Mouse (Mus musculus): ENCODE measurements at regions not wholly inside any gene's neighbourhood (a gene's known extent, or its start where the extent isn't known, plus 50 kb on each side); places are given as distances from the start of the nearest gene placed in this dataset.

- H3K36me3 ChIP-seq (ENCODE audit: control insufficient read depth, insufficient read depth, low read length, poor library complexity, severe bottlenecking), result no peaks in the 10 kb centered on the region
- H3K4me3 ChIP-seq (ENCODE audit: insufficient read depth in 1 of 2, low read depth in 1 of 2, low read length in 2 of 2, poor library complexity in 1 of 2, severe bottlenecking in 1 of 2), result no peak overlapping the region
- H3K9me3 ChIP-seq (ENCODE audit: control insufficient read depth, insufficient read depth, low read depth, low read length), result no peaks in the 10 kb centered on the region
- no peak overlapping the region for H3K9ac ChIP-seq (ENCODE audit: insufficient read depth, low read depth, low read length, poor library complexity, severe bottlenecking)
- no peak for DNase-seq (ENCODE audit: low read depth, low spot score)
- H3K4me1 ChIP-seq (ENCODE audit: control insufficient read depth in 2 of 2, insufficient read depth in 2 of 2, low read length in 2 of 2, poor library complexity in 1 of 2), result no peaks in the 10 kb centered on the region
- no peak for TF ChIP-seq ZC3H11A (IDR thresholded peaks at IDR 0.05; ENCODE audit: borderline replicate concordance, low read depth, low read length)
- TF ChIP-seq ZNF384 (IDR thresholded peaks at IDR 0.05; ENCODE audit: low read depth, low read length), result no peak
- no peak for TF ChIP-seq HCFC1 (IDR thresholded peaks at IDR 0.05; ENCODE audit: borderline replicate concordance, insufficient read depth, low read length)
- no peak for TF ChIP-seq CHD2 (IDR thresholded peaks at IDR 0.05; ENCODE audit: low read depth, low read length)
- TF ChIP-seq MAFK (IDR thresholded peaks at IDR 0.05; ENCODE audit: insufficient read depth, low read depth, low read length), result no peak
- in situ Hi-C loops (cut with MboI; ENCODE audit: low sequenced_read_pairs in 2 of 2, unreplicated experiment in 2 of 2), result no loop called here
- H3K27ac ChIP-seq (ENCODE audit: insufficient read depth, low read depth, low read length, poor library complexity, severe bottlenecking), result no peak overlapping the region
These were observed 240.7 kb downstream of the Lpin1 start for GRCm38 (mm10) chr12:16370061-16370460.

DNA sequence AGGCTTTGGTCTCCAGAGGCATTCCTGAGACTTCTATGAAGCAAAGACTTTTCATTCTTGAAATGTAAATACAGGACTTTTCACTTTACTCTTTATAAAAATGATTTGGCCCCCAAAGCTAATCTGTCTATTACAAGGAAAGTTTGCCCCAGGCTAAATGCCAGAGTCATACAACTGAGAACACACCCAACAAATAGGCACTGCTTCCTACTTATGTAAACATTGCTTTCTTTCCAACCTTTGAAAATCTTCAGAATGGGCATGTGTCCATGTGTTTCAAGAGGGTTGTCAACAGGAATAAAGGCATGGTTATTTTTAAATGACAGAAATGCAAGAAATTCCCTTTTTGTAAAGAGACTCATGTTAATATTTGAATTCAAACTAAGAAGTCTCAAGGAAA is 248.4 kb downstream of the Lpin1 start:
- in situ Hi-C loops (cut with MboI; ENCODE audit: low sequenced_read_pairs in 2 of 2, unreplicated experiment in 2 of 2), result no loop called here
- Histone ChIP-seq H3K9ac (ENCODE audit: insufficient read depth, low read depth, low read length, poor library complexity, severe bottlenecking) (no peak overlapping the region), H3K4me3 (ENCODE audit: insufficient read depth in 1 of 2, low read depth in 1 of 2, low read length in 2 of 2, poor library complexity in 1 of 2, severe bottlenecking in 1 of 2) (no peak overlapping the region), H3K4me1 (ENCODE audit: control insufficient read depth in 2 of 2, insufficient read depth in 2 of 2, low read length in 2 of 2, poor library complexity in 1 of 2) (no peaks in the 10 kb centered on the region), H3K36me3 (ENCODE audit: control insufficient read depth, insufficient read depth, low read length, poor library complexity, severe bottlenecking) (no peaks in the 10 kb centered on the region), H3K27ac (ENCODE audit: insufficient read depth, low read depth, low read length, poor library complexity, severe bottlenecking) (no peak overlapping the region), H3K9me3 (ENCODE audit: control insufficient read depth, insufficient read depth, low read depth, low read length) (no peaks in the 10 kb centered on the region)
- DNase-seq (ENCODE audit: low read depth, low spot score), result no peak
- TF ChIP-seq MAFK (IDR thresholded peaks at IDR 0.05; ENCODE audit: insufficient read depth, low read depth, low read length), result no peak
- TF ChIP-seq HCFC1 (IDR thresholded peaks at IDR 0.05; ENCODE audit: borderline replicate concordance, insufficient read depth, low read length), result no peak
- no peak for TF ChIP-seq CHD2 (IDR thresholded peaks at IDR 0.05; ENCODE audit: low read depth, low read length)
- TF ChIP-seq ZNF384 (IDR thresholded peaks at IDR 0.05; ENCODE audit: low read depth, low read length), result no peak
- TF ChIP-seq ZC3H11A (IDR thresholded peaks at IDR 0.05; ENCODE audit: borderline replicate concordance, low read depth, low read length), result no peak

DNA sequence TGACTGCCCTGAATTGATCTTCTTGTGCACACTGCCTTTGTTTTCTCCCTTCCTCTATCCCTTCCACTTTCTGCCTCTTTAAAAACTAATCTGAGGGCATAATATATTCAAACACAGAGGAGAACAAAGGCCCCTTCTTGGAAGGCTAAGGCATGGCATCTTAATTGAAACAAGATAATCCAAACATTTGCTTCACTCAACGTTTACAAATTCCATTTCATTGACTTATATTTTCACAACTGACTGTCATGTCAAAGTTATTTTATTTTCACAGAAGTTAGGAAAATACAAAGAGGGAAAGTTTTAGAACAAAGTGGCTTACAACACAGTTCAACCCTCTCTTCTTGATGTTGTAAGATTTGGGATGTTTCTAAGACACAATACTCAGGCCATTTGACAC is 251.9 kb downstream of the Lpin1 start:
- TF ChIP-seq CHD2 (IDR thresholded peaks at IDR 0.05; ENCODE audit: low read depth, low read length) (no peak), MAFK (IDR thresholded peaks at IDR 0.05; ENCODE audit: insufficient read depth, low read depth, low read length) (no peak), ZC3H11A (IDR thresholded peaks at IDR 0.05; ENCODE audit: borderline replicate concordance, low read depth, low read length) (no peak), HCFC1 (IDR thresholded peaks at IDR 0.05; ENCODE audit: borderline replicate concordance, insufficient read depth, low read length) (no peak), ZNF384 (IDR thresholded peaks at IDR 0.05; ENCODE audit: low read depth, low read length) (no peak)

GRCm38 (mm10) chr12:16354711-16355110 is 256.1 kb downstream of the Lpin1 start:
- in situ Hi-C loops (cut with MboI; ENCODE audit: low sequenced_read_pairs in 2 of 2, unreplicated experiment in 2 of 2), result no loop called here
- TF ChIP-seq MAFK (IDR thresholded peaks at IDR 0.05; ENCODE audit: insufficient read depth, low read depth, low read length) (no peak), ZC3H11A (IDR thresholded peaks at IDR 0.05; ENCODE audit: borderline replicate concordance, low read depth, low read length) (no peak), HCFC1 (IDR thresholded peaks at IDR 0.05; ENCODE audit: borderline replicate concordance, insufficient read depth, low read length) (no peak), CHD2 (IDR thresholded peaks at IDR 0.05; ENCODE audit: low read depth, low read length) (no peak), ZNF384 (IDR thresholded peaks at IDR 0.05; ENCODE audit: low read depth, low read length) (no peak)
- Histone ChIP-seq H3K4me3 (ENCODE audit: insufficient read depth in 1 of 2, low read depth in 1 of 2, low read length in 2 of 2, poor library complexity in 1 of 2, severe bottlenecking in 1 of 2) (no peak overlapping the region), H3K9ac (ENCODE audit: insufficient read depth, low read depth, low read length, poor library complexity, severe bottlenecking) (no peak overlapping the region), H3K36me3 (ENCODE audit: control insufficient read depth, insufficient read depth, low read length, poor library complexity, severe bottlenecking) (no peaks in the 10 kb centered on the region), H3K9me3 (ENCODE audit: control insufficient read depth, insufficient read depth, low read depth, low read length) (no peaks in the 10 kb centered on the region), H3K4me1 (ENCODE audit: control insufficient read depth in 2 of 2, insufficient read depth in 2 of 2, low read length in 2 of 2, poor library complexity in 1 of 2) (no peaks in the 10 kb centered on the region), H3K27ac (ENCODE audit: insufficient read depth, low read depth, low read length, poor library complexity, severe bottlenecking) (no peak overlapping the region)
- no peak for DNase-seq (ENCODE audit: low read depth, low spot score)

More for the DNA sequence above, 251.9 kb downstream of the Lpin1 start:
- Histone ChIP-seq H3K4me3 (ENCODE audit: insufficient read depth in 1 of 2, low read depth in 1 of 2, low read length in 2 of 2, poor library complexity in 1 of 2, severe bottlenecking in 1 of 2) (no peak overlapping the region), H3K4me1 (ENCODE audit: control insufficient read depth in 2 of 2, insufficient read depth in 2 of 2, low read length in 2 of 2, poor library complexity in 1 of 2) (no peaks in the 10 kb centered on the region), H3K27ac (ENCODE audit: insufficient read depth, low read depth, low read length, poor library complexity, severe bottlenecking) (no peak overlapping the region), H3K9ac (ENCODE audit: insufficient read depth, low read depth, low read length, poor library complexity, severe bottlenecking) (no peak overlapping the region), H3K36me3 (ENCODE audit: control insufficient read depth, insufficient read depth, low read length, poor library complexity, severe bottlenecking) (no peaks in the 10 kb centered on the region), H3K9me3 (ENCODE audit: control insufficient read depth, insufficient read depth, low read depth, low read length) (no peaks in the 10 kb centered on the region)
- in situ Hi-C loops (cut with MboI; ENCODE audit: low sequenced_read_pairs in 2 of 2, unreplicated experiment in 2 of 2), result no loop called here
- no peak for DNase-seq (ENCODE audit: low read depth, low spot score)

- TF ChIP-seq CHD2 (IDR thresholded peaks at IDR 0.05; ENCODE audit: low read depth, low read length) (no peak), ZNF384 (IDR thresholded peaks at IDR 0.05; ENCODE audit: low read depth, low read length) (no peak), MAFK (IDR thresholded peaks at IDR 0.05; ENCODE audit: insufficient read depth, low read depth, low read length) (no peak), ZC3H11A (IDR thresholded peaks at IDR 0.05; ENCODE audit: borderline replicate concordance, low read depth, low read length) (no peak), HCFC1 (IDR thresholded peaks at IDR 0.05; ENCODE audit: borderline replicate concordance, insufficient read depth, low read length) (no peak)
- no peak for DNase-seq (ENCODE audit: low read depth, low spot score)
- Histone ChIP-seq H3K27ac (ENCODE audit: insufficient read depth, low read depth, low read length, poor library complexity, severe bottlenecking) (no peak overlapping the region), H3K9ac (ENCODE audit: insufficient read depth, low read depth, low read length, poor library complexity, severe bottlenecking) (no peak overlapping the region), H3K4me3 (ENCODE audit: insufficient read depth in 1 of 2, low read depth in 1 of 2, low read length in 2 of 2, poor library complexity in 1 of 2, severe bottlenecking in 1 of 2) (no peak overlapping the region), H3K4me1 (ENCODE audit: control insufficient read depth in 2 of 2, insufficient read depth in 2 of 2, low read length in 2 of 2, poor library complexity in 1 of 2) (no peaks in the 10 kb centered on the region), H3K9me3 (ENCODE audit: control insufficient read depth, insufficient read depth, low read depth, low read length) (no peaks in the 10 kb centered on the region), H3K36me3 (ENCODE audit: control insufficient read depth, insufficient read depth, low read length, poor library complexity, severe bottlenecking) (no peaks in the 10 kb centered on the region)
- in situ Hi-C loops (cut with MboI; ENCODE audit: low sequenced_read_pairs in 2 of 2, unreplicated experiment in 2 of 2), result no loop called here
These were observed 259.0 kb downstream of the Lpin1 start for GRCm38 (mm10) chr12:16351751-16352150.

All from ES-E14 (cell line).